Mouse (Mus musculus) gastrocnemius, postnatal 25 days (tissue): ENCODE measurements around the gene Rps23. TPM values are rescaled to one million over a fixed set of nuclear protein-coding genes. Genes with fewer than 3 reads are reported as not detected.
"Not testable (repeated sequence)": the region's sequence is repeated elsewhere in the genome, so short reads cannot be mapped to it uniquely, and the experiment has no call there.

Experiments
- DNase-seq: peaks from one replicate; pipeline ENCODE4 v3.0.0; 2022
- long read RNA-seq, 2 experiments: library from polyadenylated mRNA; stranded (forward); transcript quantifications; one replicate each; pipeline ENCODE4 v2.0.0; 2021
- total RNA-seq, 2 experiments: library from RNA; stranded (reverse); gene quantifications; 1 replicate in 1 of 2; 2 replicates in 1 of 2; pipeline ENCODE4 v1.2.3; 2021

Gene Rps23
- total RNA-seq: 100 to 1,000 TPM; 179 to 187 TPM
- long read RNA-seq, experiment 1, transcript Rps23-201 (4 exons, 937 nt): major isoform, 170 of 184 reads
- long read RNA-seq, experiment 1, partial matches to known transcripts: 8 of 184 reads
- long read RNA-seq, experiment 1, other reads (novel, unspliced or antisense): 2 of 184 reads
- long read RNA-seq, experiment 2, transcript Rps23-201 (4 exons, 937 nt): major isoform, 133 of 140 reads
- long read RNA-seq, experiment 2, partial matches to known transcripts: 3 of 140 reads
- long read RNA-seq, experiment 2, other reads (novel, unspliced or antisense): 1 of 140 reads

DNA sequence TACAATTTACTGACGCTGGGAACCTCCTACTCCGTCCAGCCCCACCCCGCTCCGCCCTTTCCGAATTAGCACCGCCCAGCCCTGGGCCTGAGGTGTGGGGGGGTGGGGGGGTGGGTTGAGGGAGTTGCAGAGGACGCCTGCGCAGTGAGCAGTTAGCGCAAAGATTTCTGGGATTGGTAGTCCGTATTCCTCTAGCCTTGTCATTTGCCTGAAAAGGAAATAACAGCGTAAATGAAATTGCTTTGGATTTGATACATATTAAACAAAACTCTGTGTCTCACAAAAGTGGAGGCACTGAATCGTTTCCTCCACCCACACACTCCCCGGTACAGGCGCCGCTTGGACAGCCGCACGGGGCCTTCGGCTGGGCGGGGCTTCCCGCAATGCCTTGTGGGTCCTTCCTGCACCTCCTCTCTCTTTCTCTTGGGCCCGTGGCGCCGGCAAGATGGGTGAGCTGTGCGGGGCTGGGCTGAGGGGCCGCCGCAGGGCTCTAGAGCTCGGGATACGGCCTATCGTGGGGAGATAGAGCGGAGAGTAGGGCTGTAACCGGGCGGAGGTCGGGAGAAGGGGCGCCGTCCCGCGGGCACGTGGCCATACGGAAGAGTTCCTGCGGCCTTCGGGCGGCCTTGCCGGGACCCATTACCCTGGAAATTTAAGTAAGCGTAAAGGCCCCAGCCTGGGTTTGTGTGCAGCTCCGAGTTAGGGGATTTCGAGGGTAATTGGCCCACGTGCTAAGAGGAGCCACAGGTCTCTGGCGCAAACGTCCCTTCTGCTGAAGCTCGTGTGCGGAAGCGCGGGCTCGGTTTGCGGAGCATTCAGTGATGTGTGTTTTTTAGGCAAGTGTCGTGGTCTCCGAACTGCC is at the start of gene Rps23:
Gene Rps23 (plus strand): TSS at position 208 of the 862 bp plus-strand sequence.
- DNase-seq: peak; percentile 88

DNA sequence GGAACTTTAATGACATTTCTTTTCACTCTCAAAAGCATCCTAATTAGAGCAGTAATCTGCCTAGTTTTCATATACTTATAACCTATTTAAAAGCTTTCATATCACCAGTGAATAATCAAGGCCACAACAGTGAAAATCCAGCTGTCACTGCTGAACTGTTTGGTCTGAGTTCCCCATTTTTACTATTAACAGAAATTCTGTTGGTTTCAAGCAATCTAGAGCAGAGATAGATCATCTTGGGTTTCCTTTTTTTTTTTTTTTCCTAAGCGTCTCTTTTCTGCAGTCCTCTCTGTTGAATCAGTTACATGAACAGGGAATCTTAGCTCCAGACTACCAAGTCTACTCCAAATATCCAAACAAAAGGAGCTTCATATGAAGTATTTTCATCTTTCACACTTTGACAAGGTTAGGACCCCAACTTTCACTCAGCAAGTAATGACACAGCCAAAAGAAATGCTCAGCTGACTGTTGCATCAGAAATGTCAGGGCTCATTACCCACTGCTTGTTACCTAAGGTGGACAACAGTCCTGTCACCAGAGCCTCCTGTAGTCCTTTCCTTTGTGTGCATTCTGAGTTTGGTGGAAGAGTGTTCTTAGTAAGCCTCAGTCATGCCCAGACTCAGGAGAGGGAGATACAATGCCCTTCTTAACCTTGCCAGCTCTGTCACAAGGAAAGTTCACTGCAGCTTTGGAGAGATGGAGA is 40.9 kb upstream of the Rps23 start:
- no peak for DNase-seq

DNA sequence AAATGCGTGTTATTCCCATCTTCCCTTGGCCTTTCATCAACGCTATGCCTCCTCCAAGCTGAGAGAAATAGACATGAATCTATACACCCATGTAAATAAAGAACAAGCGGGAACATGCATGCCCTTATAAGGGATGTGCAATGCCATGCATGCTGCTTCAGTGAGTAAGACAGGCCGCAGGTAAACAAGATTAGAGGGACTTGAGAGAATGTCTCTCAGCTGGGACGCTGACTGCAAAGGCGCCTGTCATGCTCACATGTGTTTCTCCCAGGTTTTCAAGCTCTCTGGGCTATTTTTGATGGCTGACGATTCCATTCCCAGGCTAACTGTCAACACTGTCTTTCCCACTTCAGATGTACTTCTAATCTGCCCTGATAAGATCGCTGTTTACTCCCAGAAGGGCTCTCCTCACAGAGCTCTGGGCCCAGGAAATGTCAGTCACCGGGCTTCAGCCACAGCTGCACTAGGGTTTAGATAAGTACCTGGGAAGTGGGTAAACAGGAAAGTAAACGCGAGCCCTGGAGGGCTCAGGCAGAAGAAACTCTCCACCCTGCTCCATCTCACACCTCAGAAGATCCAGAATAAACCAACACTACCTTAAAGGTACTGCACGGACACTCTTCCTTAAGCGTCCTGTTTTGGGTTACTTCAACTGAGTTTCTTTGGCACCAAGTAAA is 36.8 kb upstream of the Rps23 start:
- DNase-seq: no peak

DNA sequence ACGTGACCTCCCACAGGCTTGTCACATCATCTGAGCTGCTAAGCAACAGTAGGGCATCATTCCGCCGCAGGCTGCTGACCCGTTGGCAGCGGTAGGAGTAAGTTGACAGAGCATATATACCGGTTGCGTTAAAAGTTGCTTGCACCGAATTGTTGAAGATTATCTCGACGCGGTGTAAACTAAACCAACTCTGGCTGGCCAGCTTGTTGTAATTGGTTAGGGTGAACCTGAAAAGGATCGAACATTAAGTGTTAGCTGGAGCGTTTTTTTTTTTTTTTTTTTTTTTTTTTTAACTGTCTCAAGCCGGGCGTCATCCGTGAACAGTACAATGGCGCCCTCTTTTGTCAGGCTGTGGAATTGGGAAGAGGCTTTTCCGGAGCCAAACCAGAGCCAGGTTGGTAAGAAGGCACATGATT is 36.2 kb upstream of the Rps23 start:
- peak; percentile 26 for DNase-seq

DNA sequence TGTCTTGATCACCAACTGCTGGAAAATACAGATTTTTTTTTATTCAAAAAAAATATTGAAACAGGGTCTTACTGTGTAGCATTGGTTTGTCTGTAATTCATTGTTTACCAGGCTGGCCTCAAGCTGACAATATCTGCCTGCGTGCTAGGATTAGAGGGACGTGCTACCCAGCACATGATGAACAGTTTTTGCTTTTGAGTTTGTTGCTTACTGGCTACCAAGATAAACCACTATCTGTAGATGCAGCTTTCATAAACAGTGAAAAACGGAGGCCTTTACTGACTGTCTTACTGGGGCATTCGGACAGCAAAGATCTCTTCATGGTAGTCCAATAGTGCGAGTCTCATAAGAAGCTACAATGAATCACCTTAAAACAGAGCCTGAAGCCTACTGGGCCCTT is 32.6 kb upstream of the Rps23 start:
- no peak for DNase-seq

DNA sequence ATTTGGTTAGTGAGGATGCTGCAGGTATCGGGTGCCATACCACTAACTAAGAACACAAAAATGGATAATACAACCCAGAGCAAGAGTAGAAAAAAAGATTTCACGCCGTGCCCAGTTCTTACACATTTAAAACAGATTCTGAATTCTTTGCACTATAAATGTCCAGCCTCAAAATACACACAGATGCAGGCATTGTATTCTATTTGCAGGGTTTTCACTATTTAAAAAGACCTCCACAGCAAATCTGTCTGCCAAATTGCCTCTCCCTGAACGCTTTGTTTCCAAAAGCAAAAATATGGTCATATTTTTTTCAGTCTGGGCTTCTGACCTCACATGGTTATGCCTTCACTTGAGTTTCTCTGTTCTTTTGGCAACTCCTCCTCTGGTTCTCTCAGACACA is 27.9 kb upstream of the Rps23 start:
- DNase-seq: no peak

DNA sequence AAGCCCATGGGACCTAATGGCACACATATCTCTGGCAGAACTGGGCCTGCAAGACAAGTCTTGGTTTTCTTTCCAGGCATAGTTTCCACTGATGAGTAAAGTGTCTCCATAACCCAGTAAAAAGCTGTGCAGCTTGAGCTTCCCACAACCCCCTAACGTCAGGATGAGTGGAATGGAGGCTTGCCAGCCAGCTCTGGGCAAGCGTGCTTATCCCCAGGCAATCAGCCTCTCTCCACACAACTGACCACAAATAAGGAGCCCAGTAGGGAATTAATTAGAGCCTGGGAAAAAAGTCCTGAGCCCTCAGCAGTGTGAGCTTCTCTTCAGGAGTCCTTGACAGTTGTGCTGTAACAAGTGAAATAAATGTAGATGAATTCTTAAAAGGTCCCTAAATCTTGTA is 26.7 kb upstream of the Rps23 start:
- DNase-seq: peak; percentile 53

DNA sequence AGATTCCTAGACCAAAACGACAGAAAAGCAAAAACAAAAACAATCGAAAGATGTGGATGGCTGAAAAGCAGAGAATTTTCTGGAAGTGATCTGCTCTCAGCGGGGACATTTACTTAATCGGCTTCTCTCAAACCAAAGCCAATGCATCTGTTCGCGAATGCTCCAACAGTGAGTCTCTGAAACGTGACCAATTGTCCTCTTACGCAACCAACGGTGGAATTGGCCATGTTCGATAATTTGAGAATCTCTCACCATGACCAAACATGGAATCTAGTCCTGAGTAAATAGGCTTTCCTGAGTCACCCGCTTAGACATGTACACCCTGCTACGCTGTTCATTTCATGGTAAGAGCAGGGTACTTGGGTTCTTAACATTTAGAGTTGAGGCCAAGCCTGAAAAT is 25.9 kb upstream of the Rps23 start:
- peak; percentile 26 for DNase-seq

DNA sequence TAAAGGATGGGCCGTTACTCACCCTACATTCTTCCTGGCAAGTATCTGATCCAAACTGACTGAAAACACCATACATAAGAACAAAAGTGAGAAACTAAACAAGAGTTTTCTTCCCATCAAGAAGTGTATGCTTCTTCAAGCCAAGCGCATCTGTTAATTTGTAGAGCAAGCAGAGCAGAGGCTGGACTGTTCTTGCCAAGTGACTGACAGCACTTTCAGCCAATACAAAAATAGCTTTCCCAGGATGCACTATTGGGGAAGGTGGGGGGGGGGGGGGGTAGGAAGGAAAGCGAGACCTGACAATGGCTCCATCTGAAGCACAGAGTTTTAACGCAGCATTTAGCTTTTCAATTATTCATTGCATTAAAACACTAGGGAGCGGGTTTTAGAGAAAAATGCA is 17.6 kb upstream of the Rps23 start, which contains the start of gene Atp6ap1l:
Gene Atp6ap1l (minus strand): TSS at position 180 of the 400 bp plus-strand sequence.
- DNase-seq: no peak

DNA sequence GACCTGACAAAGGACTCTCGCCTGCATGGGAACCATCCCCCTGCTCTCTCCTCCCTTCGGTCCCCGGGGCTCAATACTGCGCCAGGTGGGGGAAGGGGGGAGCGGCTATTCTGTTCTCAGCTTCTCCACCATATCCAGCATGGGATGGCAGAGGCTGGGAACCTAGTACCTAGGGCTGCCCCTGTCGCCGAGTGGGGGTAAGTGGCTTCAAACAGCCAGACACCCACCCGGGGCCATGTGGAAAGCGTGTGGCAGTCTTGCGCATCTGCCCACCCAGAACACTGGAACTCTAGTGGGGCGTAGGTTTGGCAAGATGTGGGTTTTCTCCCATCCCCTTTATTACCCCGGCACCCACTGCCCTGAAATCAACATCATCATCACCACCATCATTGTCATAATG is 15.4 kb upstream of the Rps23 start:
- DNase-seq: no peak

DNA sequence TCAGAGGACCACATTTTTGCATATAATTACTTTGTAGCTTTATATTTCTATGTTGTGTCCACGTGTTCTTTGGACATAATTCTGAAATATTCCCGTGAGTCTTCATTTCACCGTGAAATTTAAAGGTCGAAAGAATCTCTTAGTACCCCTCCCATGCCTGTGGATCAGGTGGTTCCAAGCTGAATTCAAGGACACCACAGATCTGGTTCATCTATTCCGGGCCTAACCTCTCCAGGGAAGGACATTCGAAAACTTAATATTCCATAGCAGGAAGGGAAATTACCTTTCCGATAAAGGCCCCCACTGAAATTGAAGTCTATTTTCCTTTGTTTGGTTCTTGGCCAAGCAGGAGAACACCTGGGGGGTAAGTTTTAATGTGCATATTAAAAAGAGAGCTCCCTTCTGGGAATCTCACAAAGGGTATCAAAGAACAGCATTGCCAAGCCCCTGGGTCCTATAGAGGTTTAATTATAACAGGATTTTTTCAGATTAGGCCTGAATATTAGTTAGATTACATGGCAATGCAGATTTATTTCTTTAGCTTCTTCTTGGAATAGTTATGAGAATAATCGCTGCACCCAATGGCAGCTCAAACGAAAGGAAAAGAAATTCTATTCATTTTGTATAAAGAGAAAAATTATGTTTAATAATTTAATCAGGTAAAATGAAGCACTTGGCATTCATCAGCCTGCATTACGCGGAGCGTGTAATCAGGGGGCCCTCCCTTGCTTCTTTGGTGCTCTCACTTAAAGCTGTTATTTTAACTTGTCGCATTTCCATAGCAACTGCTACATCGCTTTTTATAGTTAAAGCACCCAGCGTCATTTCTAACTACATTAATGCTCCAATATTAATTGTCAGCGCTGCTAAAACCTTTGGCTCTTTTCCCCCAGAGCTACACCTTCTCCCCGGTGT is 9.7 kb upstream of the Rps23 start:
- no peak for DNase-seq

DNA sequence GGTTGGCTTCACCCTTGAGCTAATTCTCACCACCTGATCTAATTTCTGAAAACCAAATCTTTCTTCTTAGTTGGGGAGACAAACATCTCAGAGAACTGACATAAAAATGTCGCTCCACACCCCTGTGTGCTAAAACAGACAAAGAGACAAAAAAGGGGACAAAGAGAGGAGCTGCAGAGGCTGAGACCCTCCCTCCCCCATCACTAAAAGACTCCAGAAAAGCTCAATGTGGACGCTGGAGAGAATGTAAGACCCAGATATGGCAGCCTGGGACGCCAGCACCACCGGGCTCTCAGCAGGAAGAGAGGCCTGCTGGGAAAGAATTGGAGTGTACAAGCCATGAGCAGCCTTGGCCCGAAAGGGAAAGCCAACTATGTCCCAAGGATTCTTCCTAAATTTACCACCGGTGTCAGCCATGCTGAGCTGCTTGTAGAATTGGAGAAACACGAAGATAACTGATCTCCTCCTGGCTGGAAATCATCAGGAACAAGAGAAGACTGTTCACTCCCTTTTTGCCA is 9.0 kb upstream of the Rps23 start:
- no peak for DNase-seq

DNA sequence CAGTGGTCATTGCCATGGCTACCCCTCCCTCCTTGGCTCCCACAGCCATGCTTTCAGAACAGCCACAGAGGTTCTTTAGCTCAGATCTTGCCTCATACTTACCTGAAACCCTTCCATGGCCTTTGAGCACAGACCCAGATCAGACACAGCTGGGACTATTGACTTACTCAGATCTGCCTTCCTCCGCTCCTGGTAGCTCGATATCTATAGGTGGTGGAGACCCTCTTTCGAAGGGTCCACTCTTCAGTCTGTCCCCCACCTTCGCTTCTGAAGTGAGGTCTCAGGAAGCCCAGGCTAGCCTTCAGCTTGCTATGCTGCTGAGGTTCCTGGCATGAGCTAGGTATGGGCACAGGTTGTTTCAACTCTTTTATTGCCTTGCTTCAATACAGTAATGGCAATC is 8.0 kb upstream of the Rps23 start:
- no peak for DNase-seq

DNA sequence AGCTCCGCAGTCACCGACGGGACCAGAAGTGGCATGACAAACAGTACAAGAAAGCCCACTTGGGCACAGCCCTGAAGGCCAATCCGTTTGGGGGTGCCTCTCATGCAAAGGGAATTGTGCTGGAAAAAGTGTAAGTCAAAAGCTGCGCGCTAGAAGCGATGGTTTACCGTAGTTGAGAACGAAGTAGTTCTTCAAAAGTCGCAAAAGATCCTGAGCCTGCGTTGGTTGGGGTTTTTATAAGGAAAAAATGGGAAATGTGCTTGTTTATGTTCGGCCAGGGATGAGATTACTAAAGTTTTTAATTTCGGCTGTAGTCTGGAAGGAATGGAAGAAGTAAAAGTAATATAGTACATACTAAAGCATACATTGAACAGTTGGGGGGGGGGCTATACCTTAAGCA is 859 bp downstream of the Rps23 start:
- DNase-seq: not testable (repeated sequence)

DNA sequence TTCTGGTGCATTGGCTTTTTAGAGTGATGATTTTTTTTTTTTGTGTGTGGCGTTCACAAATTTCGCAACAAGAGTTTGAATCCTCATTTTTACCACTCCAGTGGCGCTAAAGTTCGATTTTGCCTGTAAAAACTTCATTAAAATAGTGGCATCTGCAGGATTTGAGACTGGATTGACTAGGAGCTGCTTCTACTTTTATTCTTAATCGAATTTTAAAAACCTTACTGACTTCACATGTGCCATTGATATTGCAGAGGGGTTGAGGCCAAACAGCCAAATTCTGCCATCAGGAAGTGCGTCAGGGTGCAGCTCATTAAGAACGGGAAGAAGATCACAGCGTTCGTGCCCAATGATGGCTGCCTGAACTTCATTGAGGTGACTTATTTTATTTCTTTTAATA is 1.3 kb downstream of the Rps23 start:
- DNase-seq: no peak

DNA sequence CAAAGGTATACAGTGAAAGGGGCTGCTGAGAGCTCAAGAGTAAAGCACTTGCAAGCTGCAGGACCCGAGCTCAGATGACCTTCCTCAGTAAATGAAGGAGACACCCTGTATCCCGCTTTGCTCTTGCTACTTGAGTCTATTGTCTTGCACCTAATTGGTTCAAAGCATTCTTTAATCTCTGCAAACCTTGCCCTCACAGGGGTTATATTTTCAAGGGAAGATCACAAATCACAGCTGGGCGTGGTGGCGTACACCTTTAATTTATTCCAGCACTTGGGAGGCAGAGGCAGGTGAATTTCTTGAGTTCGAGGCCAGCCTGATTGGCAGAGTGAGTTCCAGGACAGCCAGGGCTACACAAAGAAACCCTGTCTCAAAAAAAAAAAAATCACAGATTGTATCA is 2.4 kb downstream of the Rps23 start:
- DNase-seq: no peak

DNA sequence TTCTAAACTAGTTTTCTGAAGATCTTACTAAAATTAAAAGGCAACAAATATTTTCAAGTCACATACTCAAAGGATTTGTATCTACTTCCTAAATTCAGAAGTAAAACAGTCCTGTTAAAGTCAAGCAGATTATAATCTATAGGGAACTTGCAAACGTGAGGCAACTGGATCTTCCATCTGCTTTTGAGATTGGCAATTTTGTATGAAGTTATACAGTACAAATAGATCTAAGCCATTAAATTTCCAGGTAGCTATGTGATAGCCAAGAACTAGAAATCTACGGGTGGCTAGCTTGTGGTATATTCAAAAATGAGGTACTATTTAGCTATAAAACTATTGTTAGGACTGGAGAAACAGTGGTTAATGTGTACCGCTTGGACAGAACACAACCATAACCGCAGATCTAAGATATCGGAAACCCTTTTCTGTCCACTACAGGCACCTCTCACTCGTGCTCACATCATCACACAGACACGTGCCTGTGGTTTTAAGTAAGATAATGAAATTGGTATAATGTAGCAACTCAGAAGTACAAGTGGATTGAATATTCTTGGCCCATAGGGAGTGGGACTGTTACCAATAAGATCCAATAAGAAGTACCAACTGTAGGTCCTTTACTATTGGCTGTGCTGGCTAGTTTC is 3.5 kb downstream of the Rps23 start:
- DNase-seq: no peak

DNA sequence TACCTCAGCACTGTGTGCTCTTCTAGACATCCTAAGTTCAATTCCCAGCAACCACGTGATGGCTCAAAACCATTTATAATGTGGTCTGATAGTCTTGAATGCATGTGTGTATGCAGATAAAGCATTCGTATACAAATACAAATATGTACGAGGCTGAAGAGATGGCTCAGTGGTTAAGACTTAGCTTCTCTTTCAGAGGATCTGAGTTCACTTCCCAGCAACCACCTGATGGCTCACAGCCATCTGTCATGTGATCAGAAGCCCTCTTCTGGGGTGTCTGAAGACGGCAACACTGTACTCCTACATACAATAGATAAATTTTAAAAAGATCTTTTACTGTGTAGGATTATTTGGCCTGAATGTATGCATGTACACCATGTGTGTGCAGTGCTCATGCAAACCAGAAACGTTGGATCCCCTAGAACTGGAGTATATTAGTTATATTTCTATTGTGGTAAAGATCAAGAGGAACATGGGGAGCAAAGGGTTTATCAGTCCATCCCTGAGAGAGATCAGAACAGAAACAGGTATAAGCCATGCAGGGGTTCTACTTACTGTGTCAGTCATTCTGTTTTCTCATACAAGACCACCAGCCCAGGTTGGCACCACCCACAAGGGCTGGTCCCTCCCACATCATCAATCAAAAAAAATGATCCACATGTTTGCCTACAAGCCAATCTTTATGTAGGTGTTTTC is 4.3 kb downstream of the Rps23 start:
- DNase-seq: no peak

DNA sequence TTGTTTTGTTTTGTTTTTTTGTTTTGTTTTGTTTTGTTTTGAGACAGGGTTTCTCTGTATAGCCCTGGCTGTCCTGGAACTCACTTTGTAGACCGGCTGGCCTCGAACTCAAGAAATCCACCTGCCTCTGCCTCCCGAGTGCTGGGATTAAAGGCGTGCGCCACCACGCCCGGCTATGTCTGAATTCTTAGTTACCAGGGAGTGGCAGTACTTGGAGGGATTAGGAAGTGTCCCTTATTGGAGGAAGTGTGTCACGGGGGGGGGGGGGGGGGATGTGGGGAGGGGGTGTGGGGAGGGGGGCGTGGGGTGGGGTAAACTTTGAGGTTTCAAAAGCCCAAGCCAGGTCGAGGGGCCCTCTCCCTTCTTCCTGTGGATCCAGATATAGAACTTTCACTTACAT is 5.5 kb downstream of the Rps23 start:
- not testable (repeated sequence) for DNase-seq

DNA sequence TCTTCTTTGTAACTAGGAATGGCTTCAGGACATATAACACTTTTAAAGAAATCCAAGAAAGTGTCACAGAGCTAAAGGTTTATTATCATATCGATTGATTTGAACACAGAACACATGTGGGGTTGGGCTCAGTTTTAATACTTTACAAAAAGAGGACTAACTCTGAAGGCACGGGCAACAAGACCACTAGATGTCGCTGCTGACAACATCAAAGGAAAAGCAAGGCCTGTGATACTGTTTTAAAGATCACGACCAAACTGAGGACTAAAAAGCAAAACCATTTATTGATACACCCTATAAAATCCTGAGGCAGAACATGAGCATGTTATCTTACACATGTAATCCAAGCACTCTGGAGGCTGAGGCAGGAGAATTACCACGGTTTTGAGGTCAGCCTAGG is 7.1 kb downstream of the Rps23 start:
- peak; percentile 29 for DNase-seq
